Mouse (Mus musculus): ENCODE data around the gene Psg17.
"Not testable (repeated sequence)": the region's sequence is repeated elsewhere in the genome, so short reads cannot be mapped to it uniquely, and the experiment has no call there.

DNA sequence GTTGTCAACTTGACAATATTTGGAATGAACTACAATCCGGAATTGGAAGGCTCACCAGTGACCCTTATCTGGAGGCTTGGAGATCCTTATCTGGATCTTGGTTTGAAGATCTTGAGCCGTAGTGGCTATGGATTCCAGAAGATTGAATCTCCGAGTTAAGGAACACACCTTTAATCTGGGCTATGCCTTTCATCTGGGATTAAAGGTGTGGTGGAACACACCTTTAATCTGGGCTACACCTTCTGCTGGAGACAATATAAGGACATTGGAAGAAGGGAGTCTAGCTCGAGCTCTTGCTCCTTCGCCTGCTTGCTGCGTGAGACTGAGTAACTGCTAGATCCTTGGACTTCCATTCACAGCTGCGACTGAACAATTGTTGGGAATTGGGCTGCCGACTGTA lies 49.6 kb upstream of the Psg17 start, which contains the start of gene Pglyrp1:
- TF ChIP-seq CTCF (IDR thresholded peaks at IDR 0.05; ENCODE audit: borderline replicate concordance, control insufficient read depth, extremely low read depth, insufficient read depth, low read length, poor library complexity); POLR2A (IDR thresholded peaks at IDR 0.05; ENCODE audit: control insufficient read depth, extremely low read depth, insufficient read depth, low read length, poor library complexity): not testable (repeated sequence)

All from thymus, adult 2 months (tissue).